Mouse (Mus musculus): ENCODE results near the gene Kcnj6.

- no peak for TF ChIP-seq ZC3H11A (IDR thresholded peaks at IDR 0.05; ENCODE audit: borderline replicate concordance, low read depth, low read length)
- TF ChIP-seq MAFK (IDR thresholded peaks at IDR 0.05; ENCODE audit: insufficient read depth, low read depth, low read length), result no peak
These were observed 244.0 kb downstream of the Kcnj6 start for GRCm38 (mm10) chr16:94753453-94753852.

All from ES-E14 (cell line).